Mouse (Mus musculus): ENCODE measurements around the gene Igdcc3. TPM values are rescaled to one million over a fixed set of nuclear protein-coding genes. Genes with fewer than 3 reads are reported as not detected.

The Igdcc3 gene
- total RNA-seq (2012; rRNA removed) (0.21 TPM in 1 of 2 replicates, not detected in the other), total RNA-seq (2014; rRNA removed) (not detected in 2 replicates), polyA plus RNA-seq (2012; ENCODE audit: insufficient read length, low read depth) (0.20 and 0.26 TPM in 2 replicates)

DNA sequence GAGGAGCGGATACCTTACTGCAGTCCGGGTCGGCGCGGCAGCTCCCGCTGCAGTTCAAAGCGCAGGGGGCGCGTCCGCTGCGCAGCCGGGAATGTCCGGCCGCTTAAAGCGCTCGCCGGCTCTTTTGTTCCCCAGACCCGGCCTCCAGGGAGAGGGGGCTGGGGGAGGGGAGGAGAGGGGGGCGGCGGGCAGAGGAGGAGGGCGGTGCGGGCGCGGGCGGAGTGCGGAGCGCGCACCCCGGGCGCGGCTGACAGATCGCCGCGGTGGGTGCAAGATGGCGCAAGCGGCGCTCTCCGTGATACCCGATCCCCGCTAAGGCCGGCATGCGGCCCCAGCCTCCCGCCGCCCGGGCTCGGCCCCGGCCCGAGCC is at the start of gene Igdcc3:
TSS of gene Igdcc3 (plus strand) at position 254 of the 370 bp plus-strand sequence.
- Histone ChIP-seq H3K79me2 (replicated peaks; ENCODE audit: control insufficient read depth, extremely low read depth, insufficient read depth, poor library complexity, severe bottlenecking) (no peaks in the 10 kb centered on the region), H3K27me3 (replicated peaks) (peaks cover 68% of the 10 kb centered on the region), H3K9ac (ENCODE audit: insufficient read depth, low read depth) (peak within 1 kb of the TSS; percentile 48), H3K27ac (ENCODE audit: insufficient read depth, low read depth) (no peak within 1 kb of the TSS), H3K9me3 (replicated peaks; ENCODE audit: low read length) (no peaks in the 10 kb centered on the region), H3K4me1 (ENCODE audit: control insufficient read depth in 1 of 2, insufficient read depth in 2 of 2) (peaks cover 3 to 20% of the 10 kb centered on the region in 2 experiments; a peak in 3 of 4 replicates), H3K4me3 (replicated peaks in 1 of 3; ENCODE audit: low read depth in 2 of 3, low read length in 2 of 3, poor library complexity in 1 of 3) (peak within 1 kb of the TSS in 2 of 3 experiments; percentile 32 to 69), H3K4me2 (ENCODE audit: insufficient read depth, low read depth, poor library complexity, severe bottlenecking) (peak within 1 kb of the TSS; percentile 99), H3K36me3 (replicated peaks in 1 of 2; ENCODE audit: control insufficient read depth in 1 of 2, insufficient read depth in 1 of 2, low read length in 1 of 2) (no peaks in the 10 kb centered on the region)
- no peak for DNase-seq (ENCODE audit: extremely low read depth)
- in situ Hi-C loops (cut with MboI; ENCODE audit: low pct_ligation_motif_present, low pct_unique_long_range_greater_than_20kb, low sequenced_read_pairs) = no loop called here
- dilution Hi-C loops (cut with MboI; ENCODE audit: extremely low pct_ligation_motif_present, extremely low pct_unique_long_range_greater_than_20kb, low sequenced_read_pairs) = no loop called here
- TF ChIP-seq USF1 (IDR thresholded peaks at IDR 0.05; ENCODE audit: low read depth, low read length) (no peak), ZKSCAN1 (IDR thresholded peaks at IDR 0.05; ENCODE audit: borderline replicate concordance, low read depth, low read length) (no peak), ETS1 (conservative IDR thresholded peaks at IDR 0.05; ENCODE audit: low read depth, low read length) (no peak), PAX5 (IDR thresholded peaks at IDR 0.05; ENCODE audit: low read length) (no peak), E2F4 (IDR thresholded peaks at IDR 0.05; ENCODE audit: insufficient replicate concordance, low read depth, low read length) (no peak), ZNF384 (IDR thresholded peaks at IDR 0.05; ENCODE audit: low read depth, low read length) (no peak), POLR2AphosphoS2 (IDR thresholded peaks at IDR 0.05; ENCODE audit: low read depth, low read length) (no peak), RAD21 (IDR thresholded peaks at IDR 0.05; ENCODE audit: low read depth, low read length) (no peak), UBTF (IDR thresholded peaks at IDR 0.05; ENCODE audit: low read depth, low read length) (no peak), CHD2 (IDR thresholded peaks at IDR 0.05; ENCODE audit: low read length) (no peak), CTCF (conservative IDR thresholded peaks at IDR 0.05 in 1 of 2, IDR thresholded peaks at IDR 0.05 in 1 of 2; ENCODE audit: low read depth in 2 of 2, low read length in 2 of 2) (no peak), MAFK (IDR thresholded peaks at IDR 0.05; ENCODE audit: insufficient replicate concordance, low read length) (no peak)

DNA sequence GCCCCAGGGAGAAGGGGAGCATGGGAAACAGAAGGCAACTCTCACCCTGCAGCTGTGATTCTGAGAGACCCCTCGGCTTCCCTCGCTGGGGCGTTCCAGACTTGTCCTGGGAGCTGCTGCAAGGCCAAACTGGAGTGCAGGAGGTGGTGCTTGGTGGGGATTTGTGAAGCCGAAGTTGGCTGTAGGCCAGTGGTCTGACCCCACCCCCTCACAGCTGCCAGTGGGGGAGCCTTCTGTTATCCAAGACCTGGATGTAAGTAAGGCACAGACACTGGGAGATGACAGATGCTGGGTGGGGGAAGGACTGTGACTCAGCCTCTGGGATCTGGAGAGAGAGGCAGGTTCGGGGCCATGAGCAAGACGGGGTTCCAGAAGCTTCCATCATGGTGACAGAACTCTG is 46.8 kb upstream of the Igdcc3 start:
- in situ Hi-C loops (cut with MboI; ENCODE audit: low pct_ligation_motif_present, low pct_unique_long_range_greater_than_20kb, low sequenced_read_pairs) (no loop called here), dilution Hi-C loops (cut with MboI; ENCODE audit: extremely low pct_ligation_motif_present, extremely low pct_unique_long_range_greater_than_20kb, low sequenced_read_pairs) (no loop called here)
- Histone ChIP-seq H3K27me3 (replicated peaks) (no peaks in the 10 kb centered on the region), H3K9ac (ENCODE audit: insufficient read depth, low read depth) (no peak overlapping the region), H3K4me1 (ENCODE audit: control insufficient read depth in 1 of 2, insufficient read depth in 2 of 2) (no peaks in the 10 kb centered on the region), H3K36me3 (replicated peaks in 1 of 2; ENCODE audit: control insufficient read depth in 1 of 2, insufficient read depth in 1 of 2, low read length in 1 of 2) (no peaks in the 10 kb centered on the region), H3K9me3 (replicated peaks; ENCODE audit: low read length) (no peaks in the 10 kb centered on the region), H3K79me2 (replicated peaks; ENCODE audit: control insufficient read depth, extremely low read depth, insufficient read depth, poor library complexity, severe bottlenecking) (no peaks in the 10 kb centered on the region), H3K4me3 (replicated peaks in 1 of 3; ENCODE audit: low read depth in 2 of 3, low read length in 2 of 3, poor library complexity in 1 of 3) (no peak overlapping the region), H3K27ac (ENCODE audit: insufficient read depth, low read depth) (no peak overlapping the region), H3K4me2 (ENCODE audit: insufficient read depth, low read depth, poor library complexity, severe bottlenecking) (no peak overlapping the region)
- no peak for DNase-seq (ENCODE audit: extremely low read depth)
- TF ChIP-seq HCFC1 (IDR thresholded peaks at IDR 0.05; ENCODE audit: low read depth, low read length) (no peak), MEF2A (IDR thresholded peaks at IDR 0.05; ENCODE audit: borderline replicate concordance, low read depth, low read length) (no peak), KAT2A (IDR thresholded peaks at IDR 0.05; ENCODE audit: insufficient replicate concordance, low read length) (no peak), BHLHE40 (IDR thresholded peaks at IDR 0.05; ENCODE audit: low read depth, low read length) (no peak), SIN3A (IDR thresholded peaks at IDR 0.05; ENCODE audit: low read length) (no peak), EP300 (IDR thresholded peaks at IDR 0.05; ENCODE audit: low read length) (no peak), MYC (IDR thresholded peaks at IDR 0.05; ENCODE audit: low read depth, low read length) (no peak), RAD21 (IDR thresholded peaks at IDR 0.05; ENCODE audit: low read depth, low read length) (no peak), TCF12 (IDR thresholded peaks at IDR 0.05; ENCODE audit: low read depth, low read length) (no peak), TBP (conservative IDR thresholded peaks at IDR 0.05; ENCODE audit: low read depth, low read length) (no peak), NELFE (IDR thresholded peaks at IDR 0.05; ENCODE audit: low read depth, low read length) (no peak), MAZ (IDR thresholded peaks at IDR 0.05; ENCODE audit: low read depth, low read length) (no peak), ETS1 (conservative IDR thresholded peaks at IDR 0.05; ENCODE audit: low read depth, low read length) (no peak), IRF4 (IDR thresholded peaks at IDR 0.05; ENCODE audit: low read depth, low read length) (no peak), CHD1 (IDR thresholded peaks at IDR 0.05; ENCODE audit: low read depth, low read length) (no peak), JUN (IDR thresholded peaks at IDR 0.05; ENCODE audit: insufficient read depth, low read depth, low read length) (no peak)

Data from CH12.LX (cell line).